Mouse (Mus musculus): Measurements from ENCODE around the gene Rnf207.

- no peak for TF ChIP-seq EP300 (IDR thresholded peaks at IDR 0.05; ENCODE audit: low read depth)
- TF ChIP-seq CTCF (IDR thresholded peaks at IDR 0.05; ENCODE audit: low read depth) = no peak
These were observed 32.9 kb upstream of the Rnf207 start for GRCm38 (mm10) chr4:152351422-152352305.

Measured in liver, embryonic 14.5 days (tissue).